Mouse (Mus musculus) neural tube, embryonic 15.5 days (tissue): Measurements from ENCODE around the gene Vangl2. TPM values are rescaled to one million over a fixed set of nuclear protein-coding genes. Genes with fewer than 3 reads are reported as not detected.

Experiments
- ATAC-seq: fragments of 200-750 bp; cut with Nextera tagmentation; 2 replicates; pipeline ENCODE4 v1.8.0; 2017; ENCODE audit warnings: mild to moderate bottlenecking, moderate TSS enrichment, moderate library complexity; ENCODE audit not compliant: low FRiP score
- H3K27ac ChIP-seq: fragments of 300-500 bp; sonication (generic); replicated peaks from 2 replicates; pipeline ENCODE4 v1.5.1; 2015; ENCODE audit warnings: mild to moderate bottlenecking, inconsistent platforms
- H3K27me3 ChIP-seq: fragments of 300-500 bp; sonication (generic); replicated peaks from 2 replicates; pipeline ENCODE4 v1.6.1; 2015; ENCODE audit warnings: inconsistent platforms
- H3K36me3 ChIP-seq: fragments of 300-500 bp; sonication (generic); 2 replicates; pipeline ENCODE4 v1.6.1; 2015; ENCODE audit warnings: inconsistent platforms
- H3K4me1 ChIP-seq: fragments of 300-500 bp; sonication (generic); 2 replicates; pipeline ENCODE4 v1.6.1; 2015; ENCODE audit warnings: inconsistent platforms
- H3K4me2 ChIP-seq: fragments of 300-500 bp; sonication (generic); 2 replicates; pipeline ENCODE4 v1.6.1; 2015; ENCODE audit warnings: inconsistent platforms, mild to moderate bottlenecking, moderate library complexity
- H3K4me3 ChIP-seq: fragments of 300-500 bp; sonication (generic); replicated peaks from 2 replicates; pipeline ENCODE4 v1.5.1; 2015; ENCODE audit warnings: mild to moderate bottlenecking, inconsistent platforms
- H3K9ac ChIP-seq: fragments of 300-500 bp; sonication (generic); replicated peaks from 2 replicates; pipeline ENCODE4 v1.6.1; 2015; ENCODE audit warnings: mild to moderate bottlenecking, inconsistent platforms
- H3K9me3 ChIP-seq: fragments of 300-500 bp; sonication (generic); replicated peaks from 2 replicates; pipeline ENCODE4 v1.6.1; 2016; ENCODE audit warnings: inconsistent platforms
- WGBS: fragments of 180-500 bp; shearing (Covaris S2); methylation state at CpG from one replicate; pipeline ENCODE4 v1.1.7; 2015; ENCODE audit warnings: mixed read lengths; 5-methylcytosine and 5-hydroxymethylcytosine counted together
- polyA plus RNA-seq: library from polyadenylated mRNA; unstranded; fragments of >200 nt; fragmentation: Nextera tagmentation; extraction: Ambion mirVana; gene quantifications from 2 replicates; pipeline ENCODE4 v1.2.1, GENCODE M21; 2015

Gene Vangl2
- polyA plus RNA-seq, 1 experiment from 2014 or later = 40.1 TPM

- peak overlapping the region; percentile 91 for H3K9ac ChIP-seq
- peak overlapping the region; percentile 89 for H3K4me2 ChIP-seq
- H3K27ac ChIP-seq = peak overlapping the region; percentile 98
- H3K36me3 ChIP-seq = no peaks in the 10 kb centered on the region
- peak; percentile 83 for ATAC-seq
- no peaks in the 10 kb centered on the region for H3K9me3 ChIP-seq
- H3K4me1 ChIP-seq = peaks cover 52% of the 10 kb centered on the region
- WGBS = under 1% methylated on average over 43 of the region's 54 CpGs
- peak overlapping the region; percentile 94 for H3K4me3 ChIP-seq
- H3K27me3 ChIP-seq = no peaks in the 10 kb centered on the region
Observed at GRCm38 (mm10) chr1:172027010-172027808, 1.0 kb downstream of the Vangl2 start.

GRCm38 (mm10) chr1:172026201-172026901 is 1.9 kb downstream of the Vangl2 start:
- under 1% methylated on average over 23 of the region's 23 CpGs for WGBS
- ATAC-seq = peak; percentile 82
- Histone ChIP-seq H3K9ac (peak overlapping the region; percentile 91), H3K27me3 (no peaks in the 10 kb centered on the region), H3K36me3 (no peaks in the 10 kb centered on the region), H3K4me2 (peak overlapping the region; percentile 89), H3K27ac (peak overlapping the region; percentile 98), H3K9me3 (no peaks in the 10 kb centered on the region), H3K4me1 (peaks cover 60% of the 10 kb centered on the region), H3K4me3 (peak overlapping the region; percentile 94)

- no peaks in the 10 kb centered on the region for H3K27me3 ChIP-seq
- WGBS = 6% methylated on average over 8 of the region's 8 CpGs
- no peaks in the 10 kb centered on the region for H3K36me3 ChIP-seq
- no peak for ATAC-seq
- H3K9ac ChIP-seq = peak overlapping the region; percentile 91
- H3K4me2 ChIP-seq = peak overlapping the region; percentile 89
- peak overlapping the region; percentile 94 for H3K4me3 ChIP-seq
- H3K27ac ChIP-seq = peak overlapping the region; percentile 98
- H3K9me3 ChIP-seq = no peaks in the 10 kb centered on the region
- peaks cover 67% of the 10 kb centered on the region for H3K4me1 ChIP-seq
Observed at GRCm38 (mm10) chr1:172025201-172025904, 2.9 kb downstream of the Vangl2 start.

GRCm38 (mm10) chr1:172024140-172024895 is 3.9 kb downstream of the Vangl2 start:
- H3K4me3 ChIP-seq = peak overlapping the region; percentile 94
- H3K9ac ChIP-seq = peak overlapping the region; percentile 91; the same call in 1 of the 2 replicates
- H3K36me3 ChIP-seq = no peaks in the 10 kb centered on the region
- H3K4me1 ChIP-seq = peaks cover 77% of the 10 kb centered on the region
- H3K9me3 ChIP-seq = no peaks in the 10 kb centered on the region
- WGBS = 11% methylated on average over 9 of the region's 9 CpGs
- H3K27ac ChIP-seq = peak overlapping the region; percentile 98
- no peak for ATAC-seq
- H3K27me3 ChIP-seq = no peaks in the 10 kb centered on the region
- H3K4me2 ChIP-seq = peak overlapping the region; percentile 89

GRCm38 (mm10) chr1:172019863-172020521 is 8.3 kb downstream of the Vangl2 start:
- 48% methylated on average over 10 of the region's 10 CpGs for WGBS
- Histone ChIP-seq H3K36me3 (no peaks in the 10 kb centered on the region), H3K27me3 (no peaks in the 10 kb centered on the region), H3K4me1 (peaks cover 93% of the 10 kb centered on the region), H3K4me2 (0 out of 2 replicates have a peak overlapping the region, but pooled peaks have one; percentile 5), H3K9me3 (no peaks in the 10 kb centered on the region), H3K9ac (peak overlapping the region; percentile 14; the same call in 1 of the 2 replicates), H3K4me3 (no peak overlapping the region), H3K27ac (peak overlapping the region; percentile 82; the same call in 1 of the 2 replicates)
- no peak for ATAC-seq

- Histone ChIP-seq H3K4me3 (no peak overlapping the region), H3K36me3 (no peaks in the 10 kb centered on the region), H3K27me3 (no peaks in the 10 kb centered on the region), H3K4me2 (0 out of 2 replicates have a peak overlapping the region, but pooled peaks have one; percentile 5), H3K9ac (peak overlapping the region; percentile 14; the same call in 1 of the 2 replicates), H3K4me1 (peaks cover 93% of the 10 kb centered on the region), H3K9me3 (no peaks in the 10 kb centered on the region), H3K27ac (peak overlapping the region; percentile 82)
- no peak for ATAC-seq
- 85% methylated on average over 4 of the region's 4 CpGs for WGBS
Observed at GRCm38 (mm10) chr1:172019339-172019738, 8.9 kb downstream of the Vangl2 start.

GRCm38 (mm10) chr1:172018336-172019311 is 9.6 kb downstream of the Vangl2 start:
- no peaks in the 10 kb centered on the region for H3K27me3 ChIP-seq
- ATAC-seq = no peak
- H3K9me3 ChIP-seq = no peaks in the 10 kb centered on the region
- H3K36me3 ChIP-seq = no peaks in the 10 kb centered on the region
- H3K27ac ChIP-seq = peak overlapping the region; percentile 82
- no peak overlapping the region for H3K4me2 ChIP-seq
- peaks cover 93% of the 10 kb centered on the region for H3K4me1 ChIP-seq
- 52% methylated on average over 9 of the region's 9 CpGs for WGBS
- no peak overlapping the region for H3K4me3 ChIP-seq
- no peak overlapping the region for H3K9ac ChIP-seq

- WGBS = 43% methylated on average over 6 of the region's 6 CpGs
- Histone ChIP-seq H3K27me3 (no peaks in the 10 kb centered on the region), H3K27ac (peak overlapping the region; percentile 82), H3K36me3 (no peaks in the 10 kb centered on the region), H3K4me2 (peak overlapping the region; percentile 42; the same call in 1 of the 2 replicates), H3K4me3 (no peak overlapping the region), H3K4me1 (peaks cover 94% of the 10 kb centered on the region), H3K9me3 (no peaks in the 10 kb centered on the region), H3K9ac (peak overlapping the region; percentile 3; the same call in 1 of the 2 replicates)
- no peak for ATAC-seq
Observed at GRCm38 (mm10) chr1:172017517-172018070, 10.7 kb downstream of the Vangl2 start.

- peak overlapping the region; percentile 3; the same call in 1 of the 2 replicates for H3K9ac ChIP-seq
- peaks cover 92% of the 10 kb centered on the region for H3K4me1 ChIP-seq
- peak; percentile 62; the same call in 1 of the 2 replicates for ATAC-seq
- peaks cover under 1% of the 10 kb centered on the region for H3K36me3 ChIP-seq
- H3K4me2 ChIP-seq = peak overlapping the region; percentile 42
- H3K4me3 ChIP-seq = no peak overlapping the region
- 10% methylated on average over 6 of the region's 6 CpGs for WGBS
- H3K27ac ChIP-seq = peak overlapping the region; percentile 82
- no peaks in the 10 kb centered on the region for H3K27me3 ChIP-seq
- H3K9me3 ChIP-seq = no peaks in the 10 kb centered on the region
Observed at GRCm38 (mm10) chr1:172016660-172017516, 11.4 kb downstream of the Vangl2 start.
